Mouse (Mus musculus): ENCODE data around the gene Marveld1.

The Marveld1 gene

DNA sequence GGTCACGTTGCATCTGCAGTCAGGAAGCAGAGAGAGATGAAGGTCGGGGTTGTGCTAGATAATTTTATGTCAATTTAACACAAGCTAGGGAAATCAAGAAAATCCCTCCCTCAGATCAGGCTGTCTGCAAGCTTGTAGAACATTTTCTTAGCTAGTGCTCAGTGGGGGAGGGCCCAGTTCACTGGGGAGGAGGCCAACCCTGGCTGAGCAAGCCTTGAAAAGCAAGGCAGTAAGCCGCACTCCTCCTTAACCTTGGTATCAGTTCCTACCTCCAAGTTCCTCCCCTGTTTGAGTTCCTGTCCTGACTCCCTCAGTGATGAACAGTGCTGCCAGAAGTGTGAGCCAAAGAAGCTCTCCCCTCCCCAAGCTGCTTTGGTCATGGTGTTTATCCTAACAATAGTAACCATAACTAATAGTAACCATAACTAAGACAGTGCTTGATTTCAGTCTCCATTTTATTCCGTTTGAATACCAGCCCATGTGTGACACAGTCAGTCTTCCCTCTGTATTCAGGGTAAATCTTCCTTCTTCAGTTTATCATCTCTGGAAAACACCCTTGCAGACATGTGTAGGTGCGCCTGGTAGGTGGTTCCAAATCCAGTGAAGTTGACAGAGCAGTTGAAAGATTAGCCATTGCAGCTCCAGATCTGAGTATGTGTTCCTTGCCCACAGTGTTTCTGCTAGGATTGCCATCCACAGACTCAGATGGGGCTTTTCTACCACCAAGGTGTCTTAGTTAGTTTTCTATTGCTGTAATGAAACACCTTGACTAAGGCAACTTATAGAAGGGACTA, 7.3 kb upstream of the Marveld1 start:
- no peak for DNase-seq (ENCODE audit: low read depth)

GRCm38 (mm10) chr19:42141998-42142397, 5.2 kb upstream of the Marveld1 start:
- no peak for DNase-seq (ENCODE audit: low read depth)

- DNase-seq (ENCODE audit: low read depth) = no peak
Measured at GRCm38 (mm10) chr19:42142757-42143156, 4.4 kb upstream of the Marveld1 start.

DNA sequence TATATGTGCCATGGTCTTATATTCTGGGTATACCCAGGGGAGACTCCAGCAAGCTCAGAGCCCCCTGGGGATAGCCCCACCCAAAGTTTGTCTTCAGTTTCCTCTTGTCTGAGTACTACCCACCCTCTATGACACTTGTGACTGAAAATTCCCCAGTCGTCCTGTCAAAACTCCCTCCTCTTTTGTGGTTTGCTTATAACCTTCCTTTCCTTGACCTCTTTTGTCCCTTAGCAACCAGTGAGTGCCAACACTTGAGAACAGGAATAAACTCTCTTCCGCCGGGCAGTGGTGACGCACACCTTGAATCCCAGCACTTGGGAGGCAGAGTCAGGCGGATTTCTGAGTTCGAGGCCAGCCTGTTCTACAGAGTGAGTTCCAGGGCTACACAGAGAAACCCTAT, 3.1 kb upstream of the Marveld1 start:
- no peak for DNase-seq (ENCODE audit: low read depth)

- DNase-seq (ENCODE audit: low read depth) = peak; percentile 81
Measured at GRCm38 (mm10) chr19:42144541-42145167, 2.5 kb upstream of the Marveld1 start.

DNA sequence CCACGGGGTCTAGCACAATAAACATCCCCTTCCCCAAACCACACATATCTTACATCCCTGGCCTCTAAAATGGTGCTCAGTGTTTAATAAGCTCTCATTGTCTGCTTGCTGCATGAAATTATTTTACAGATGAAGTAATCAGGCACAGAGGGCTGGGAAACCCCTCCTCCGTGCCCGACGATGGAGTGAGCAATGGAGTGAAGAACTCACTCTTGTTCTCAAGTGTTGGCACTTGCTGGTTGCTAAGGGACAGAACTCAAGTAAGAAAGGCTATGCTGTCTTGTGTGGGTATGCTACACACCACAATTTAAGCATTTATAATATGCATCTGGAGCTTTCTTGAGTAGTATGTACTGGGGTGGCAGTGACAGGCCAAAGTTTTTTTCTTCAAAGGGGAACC, 2.0 kb upstream of the Marveld1 start:
- no peak for DNase-seq (ENCODE audit: low read depth)

GRCm38 (mm10) chr19:42145731-42146130, 1.5 kb upstream of the Marveld1 start:
- DNase-seq (ENCODE audit: low read depth) = no peak

DNA sequence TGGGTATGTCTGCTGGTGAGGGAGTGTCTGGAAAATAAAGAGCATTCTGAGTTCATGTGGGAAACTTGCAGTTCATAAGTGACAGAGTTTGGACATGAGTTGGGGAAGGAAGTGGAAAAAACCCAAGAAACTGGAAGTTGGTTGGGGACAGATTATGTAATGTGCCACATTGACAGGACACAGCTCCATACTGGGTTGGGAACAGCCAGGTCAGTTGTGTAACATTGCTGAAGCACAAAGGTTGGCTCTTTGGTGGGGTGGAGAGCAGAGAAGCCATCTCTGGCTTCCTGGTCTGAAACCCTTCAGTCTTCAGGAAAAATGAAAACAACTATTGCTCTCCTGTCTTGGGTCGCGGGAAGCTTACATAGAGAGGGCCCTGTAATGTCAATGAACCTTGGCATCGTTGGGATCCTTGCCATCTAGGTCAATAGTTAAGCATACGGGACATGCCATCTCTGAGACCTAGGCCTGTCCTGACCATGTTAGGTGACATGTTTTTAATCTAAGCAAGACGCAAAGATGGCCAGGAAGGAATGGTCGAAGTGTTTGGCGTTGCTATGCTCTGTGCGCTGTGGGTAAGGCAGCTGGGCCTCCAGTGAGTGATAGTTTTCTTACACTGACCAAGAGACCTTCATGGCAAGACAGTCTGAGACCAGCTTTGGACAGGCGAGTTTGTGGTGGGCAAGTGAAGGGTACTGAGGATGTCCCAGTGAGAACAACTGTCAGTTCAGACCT, 757 bp upstream of the Marveld1 start:
- DNase-seq (ENCODE audit: low read depth) = no peak

DNA sequence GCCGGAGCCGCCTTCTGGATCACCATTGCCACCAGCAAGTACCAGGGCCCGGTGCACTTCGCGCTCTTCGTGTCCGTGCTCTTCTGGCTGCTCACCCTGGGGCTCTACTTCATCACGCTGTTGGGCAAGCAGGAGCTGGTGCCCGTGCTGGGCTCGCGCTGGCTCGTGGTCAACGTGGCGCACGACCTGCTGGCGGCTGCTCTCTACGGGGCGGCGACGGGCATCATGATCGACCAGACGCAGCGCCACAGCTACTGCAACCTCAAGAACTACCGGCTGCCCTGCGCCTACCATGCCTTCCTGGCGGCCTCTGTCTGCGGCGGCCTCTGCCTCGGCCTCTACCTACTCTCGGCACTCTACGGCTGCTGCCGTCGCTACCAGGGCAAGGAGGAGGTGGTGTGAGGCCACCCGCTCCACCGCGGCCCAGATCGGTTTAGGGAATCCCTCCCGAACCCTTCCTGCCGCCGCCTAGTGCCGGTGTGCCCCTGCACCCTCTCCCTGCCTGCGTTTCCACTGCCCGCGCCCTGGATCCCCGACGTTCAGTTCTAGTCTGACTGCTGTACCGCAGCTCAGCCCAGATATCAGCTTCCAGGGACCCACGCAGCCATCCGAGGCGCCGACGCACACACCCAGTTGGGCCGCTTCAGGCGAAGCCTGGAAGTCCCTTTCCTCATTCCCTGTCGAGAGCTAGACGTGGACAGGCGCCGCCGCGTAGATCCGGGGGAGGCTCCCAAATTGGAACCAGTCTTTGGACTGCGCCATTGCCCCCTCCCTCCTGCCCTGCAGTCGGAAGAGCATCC, 769 bp downstream of the Marveld1 start:
- DNase-seq (ENCODE audit: low read depth) = no peak

DNA sequence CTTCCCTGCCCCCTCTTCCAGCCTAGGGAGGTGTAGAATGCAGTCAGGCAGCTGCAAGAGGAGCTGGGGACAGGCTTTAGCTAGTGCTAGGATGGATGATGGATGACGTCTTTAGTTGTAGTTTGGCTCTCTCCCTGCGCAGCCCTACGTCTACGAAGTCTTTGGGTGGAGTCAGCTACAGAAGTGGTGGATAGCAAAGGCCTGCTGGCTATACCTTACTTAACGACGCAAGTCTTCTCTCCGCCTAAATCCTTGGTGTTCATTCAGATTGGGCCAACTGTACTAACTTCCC, 1.3 kb downstream of the Marveld1 start:
- no peak for DNase-seq (ENCODE audit: low read depth)

DNA sequence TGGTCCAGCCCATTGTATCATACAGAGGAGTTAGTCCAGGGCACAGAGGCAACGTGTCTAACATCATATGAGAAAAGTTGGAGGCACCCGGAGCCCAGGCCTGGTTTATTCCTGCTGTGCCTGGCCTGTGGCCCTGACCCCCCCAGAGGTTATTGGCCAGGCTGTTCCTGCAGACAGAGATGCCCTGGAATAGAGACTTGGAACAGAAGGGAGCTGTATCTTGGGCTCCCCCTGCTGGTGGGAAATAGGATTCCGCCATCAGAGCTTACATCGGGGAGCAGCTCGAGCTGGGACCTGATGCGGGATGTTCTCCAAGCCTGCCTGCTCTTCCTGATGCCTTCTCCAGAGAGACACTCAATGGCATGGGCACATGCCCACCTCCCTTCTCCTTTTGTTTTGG, 4.8 kb downstream of the Marveld1 start:
- no peak for DNase-seq (ENCODE audit: low read depth)

- DNase-seq (ENCODE audit: low read depth) = no peak
Measured at GRCm38 (mm10) chr19:42157493-42158237, 10.5 kb downstream of the Marveld1 start.

- no peak for DNase-seq (ENCODE audit: low read depth)
Measured at GRCm38 (mm10) chr19:42158246-42159017, 11.2 kb downstream of the Marveld1 start.

DNA sequence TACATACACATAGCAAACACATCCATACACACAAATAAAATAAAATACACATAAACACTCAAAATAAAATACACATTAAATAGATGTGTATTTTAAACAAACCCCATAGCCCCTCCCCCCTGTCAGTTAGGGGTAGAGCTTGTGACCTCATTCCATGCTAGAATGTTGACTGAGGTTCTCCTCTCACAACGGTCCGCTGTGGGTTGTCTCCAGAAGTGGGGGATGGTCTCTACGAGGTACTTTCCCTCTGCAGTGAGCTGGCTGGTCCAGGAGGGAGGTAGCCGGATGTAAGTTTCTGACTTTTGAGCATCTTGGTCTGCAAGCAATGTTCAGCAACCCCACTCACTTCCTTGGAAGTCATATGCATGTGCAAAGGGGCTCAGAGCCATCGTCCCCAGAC, 16.6 kb downstream of the Marveld1 start, which contains the start of gene Zfyve27:
Zfyve27 (plus strand) TSS at position 188 of the 400 bp plus-strand sequence.
- no peak for DNase-seq (ENCODE audit: low read depth)

- no peak for DNase-seq (ENCODE audit: low read depth)
Measured at GRCm38 (mm10) chr19:42164188-42164587, 17.0 kb downstream of the Marveld1 start.

DNA sequence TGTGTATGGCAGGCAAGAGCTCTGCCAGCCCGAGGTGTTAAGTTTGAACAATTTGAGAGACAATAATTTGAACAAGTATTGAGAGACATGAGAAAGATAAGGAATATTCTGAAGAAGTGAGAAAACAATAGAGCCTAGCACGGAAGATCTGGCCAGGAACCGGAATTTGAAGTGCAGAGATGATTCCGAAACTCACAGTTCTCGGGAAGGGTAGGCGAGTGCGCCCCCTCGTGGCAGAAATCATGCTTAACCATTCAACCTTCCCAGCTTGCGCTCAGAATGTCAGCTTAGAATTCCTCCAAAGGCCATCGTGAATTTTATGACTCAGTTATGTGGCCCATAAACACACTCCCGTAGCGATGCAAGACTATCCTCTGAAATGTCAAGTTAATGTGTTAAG, 18.9 kb downstream of the Marveld1 start:
- DNase-seq (ENCODE audit: low read depth) = peak; percentile 81

- no peak for DNase-seq (ENCODE audit: low read depth)
Measured at GRCm38 (mm10) chr19:42166766-42167165, 19.6 kb downstream of the Marveld1 start.

DNA sequence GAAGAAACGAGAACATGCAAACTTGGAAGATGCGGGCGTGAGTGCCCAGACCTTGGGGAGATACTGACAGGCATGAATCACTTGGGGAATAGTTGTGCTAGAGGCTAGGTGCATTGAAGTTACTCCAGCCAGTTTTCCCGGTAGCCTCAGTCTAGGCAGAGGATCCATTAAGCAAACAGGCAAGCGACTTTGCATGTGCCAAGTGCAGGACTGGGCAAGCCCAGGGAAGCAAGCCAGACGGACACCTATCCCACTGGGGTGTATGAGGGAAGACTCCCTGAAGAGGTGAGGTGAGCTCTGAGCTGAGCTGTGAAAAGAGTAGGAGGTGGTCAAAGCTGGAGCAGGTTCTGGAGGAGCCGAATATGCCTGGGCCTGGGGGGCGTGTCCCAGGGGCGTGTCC, 20.3 kb downstream of the Marveld1 start:
- DNase-seq (ENCODE audit: low read depth) = no peak

- DNase-seq (ENCODE audit: low read depth) = no peak
Measured at GRCm38 (mm10) chr19:42169322-42169975, 22.2 kb downstream of the Marveld1 start.

Measured in c-Kit-positive CD71-negative TER-119-negative erythroid progenitor cells, embryonic 14.5 days (primary cell).